Mouse (Mus musculus): Measurements from ENCODE around the gene Vangl2.

DNA sequence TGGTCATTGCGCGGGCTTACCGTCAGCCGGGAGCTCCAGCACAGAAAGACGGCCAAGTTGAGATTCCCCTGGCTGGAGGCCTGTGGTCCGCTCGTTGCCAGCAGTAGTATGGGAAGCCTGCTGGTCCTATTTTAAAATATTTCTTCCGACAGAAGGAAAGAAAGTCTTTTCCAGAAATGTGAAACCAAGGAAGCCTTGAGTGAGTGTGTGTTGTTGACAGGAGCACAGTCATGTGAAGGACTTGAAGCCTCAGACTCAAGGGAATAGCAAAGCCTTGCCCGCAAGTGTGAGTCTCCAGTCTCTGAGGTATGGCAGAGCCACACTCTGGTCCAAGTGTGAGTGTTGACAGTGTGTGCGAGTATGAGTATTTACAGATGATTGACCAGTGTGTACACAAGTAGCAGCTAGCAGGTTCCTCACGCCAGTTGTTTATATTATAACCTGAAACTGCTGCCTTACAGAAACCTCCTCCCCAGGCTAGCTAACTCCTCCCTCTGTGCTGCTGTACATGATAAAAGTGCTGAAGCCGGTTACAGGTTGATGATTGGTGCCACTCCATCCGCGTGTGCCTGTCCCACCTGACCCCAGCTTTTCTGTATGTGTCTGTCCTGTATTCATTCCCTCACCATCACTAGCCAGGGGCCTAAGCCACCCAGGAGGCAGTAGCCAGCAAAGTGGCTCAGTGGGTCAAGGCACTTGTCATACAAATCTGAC is 51.3 kb downstream of the Vangl2 start:
- TF ChIP-seq CTCF (IDR thresholded peaks at IDR 0.05; ENCODE audit: extremely low read depth, insufficient read depth, low read length) (no peak), POLR2A (IDR thresholded peaks at IDR 0.05; ENCODE audit: extremely low read depth, insufficient read depth, low read length) (no peak)

Measured in cortical plate, adult 2 months (tissue).